Mouse (Mus musculus) liver, postnatal 0 days (tissue): ENCODE data around the gene Pbx3. TPM values are rescaled to one million over a fixed set of nuclear protein-coding genes. Genes with fewer than 3 reads are reported as not detected.

ENCODE experiments used
- ATAC-seq: fragments of 200-750 bp; cut with Nextera tagmentation; 2 replicates; pipeline ENCODE4 v1.8.0; 2017; ENCODE audit warnings: mild to moderate bottlenecking, moderate library complexity
- DNase-seq: peaks from one replicate; pipeline ENCODE4 v3.0.0-alpha.2; 2016
- H3K27ac ChIP-seq: fragments of 300-500 bp; sonication (generic); 2 replicates; pipeline ENCODE4 v1.5.1; 2014; ENCODE audit warnings: antibody characterized with exemption, moderate library complexity, mild to moderate bottlenecking, low read depth
- H3K27me3 ChIP-seq: fragments of 300-500 bp; sonication (generic); 2 replicates; pipeline ENCODE4 v1.6.1; 2014; ENCODE audit warnings: low read length, control low read depth, mixed read lengths; ENCODE audit not compliant: insufficient read depth
- H3K36me3 ChIP-seq: fragments of 300-500 bp; sonication (generic); replicated peaks from 2 replicates; pipeline ENCODE4 v1.6.1; 2014; ENCODE audit warnings: mild to moderate bottlenecking, control low read depth, low read length, moderate library complexity, mixed read lengths; ENCODE audit not compliant: insufficient read depth
- H3K4me1 ChIP-seq: fragments of 300-500 bp; sonication (generic); 2 replicates; pipeline ENCODE4 v1.6.1; 2014; ENCODE audit warnings: antibody characterized with exemption, mild to moderate bottlenecking, control low read depth; ENCODE audit not compliant: insufficient read depth
- H3K4me2 ChIP-seq: fragments of 300-500 bp; sonication (generic); 2 replicates; pipeline ENCODE4 v1.6.1; 2014; ENCODE audit warnings: low read depth, mild to moderate bottlenecking, low read length, moderate library complexity, mixed read lengths
- H3K4me3 ChIP-seq: fragments of 300-500 bp; sonication (generic); 2 replicates; pipeline ENCODE4 v1.5.1; 2014; ENCODE audit warnings: low read depth, low read length
- H3K9ac ChIP-seq: fragments of 300-500 bp; sonication (generic); replicated peaks from 2 replicates; pipeline ENCODE4 v1.6.1; 2014; ENCODE audit warnings: mild to moderate bottlenecking, moderate library complexity
- H3K9me3 ChIP-seq: fragments of 300-500 bp; sonication (generic); 2 replicates; pipeline ENCODE4 v1.6.1; 2016; ENCODE audit warnings: mild to moderate bottlenecking, control low read depth, low read length, mixed read lengths
- CTCF ChIP-seq: sonication (generic); IDR thresholded peaks from 2 replicates; pipeline ENCODE4 v1.5.1; 2016; ENCODE audit warnings: antibody characterized with exemption, low read depth
- EP300 ChIP-seq: IDR thresholded peaks from 2 replicates; pipeline ENCODE4 v1.6.1; 2016; ENCODE audit warnings: antibody characterized with exemption, low read depth, mild to moderate bottlenecking
- WGBS: fragments of 180-500 bp; shearing (Covaris S2); extraction: QIAGEN DNeasy Blood & Tissue Kit; methylation state at CpG from one replicate; pipeline ENCODE4 v1.1.7; 2014; ENCODE audit not compliant: insufficient replicate concordance; 5-methylcytosine and 5-hydroxymethylcytosine counted together
- polyA plus RNA-seq: library from polyadenylated mRNA; unstranded; fragments of >200 nt; fragmentation: Nextera tagmentation; extraction: Ambion mirVana; gene quantifications from 2 replicates; pipeline ENCODE4 v1.2.1, GENCODE M21; 2015

Pbx3 gene
- polyA plus RNA-seq, 1 experiment from 2014 or later = 3.1 TPM

- no peak overlapping the region for H3K27ac ChIP-seq
- TF ChIP-seq CTCF = no peak
- no peak for TF ChIP-seq EP300
- no peak overlapping the region for H3K4me3 ChIP-seq
- H3K4me2 ChIP-seq = no peak overlapping the region
- ATAC-seq = no peak
- DNase-seq = no peak
- no peaks in the 10 kb centered on the region for H3K4me1 ChIP-seq
- H3K36me3 ChIP-seq = no peaks in the 10 kb centered on the region
- no peak overlapping the region for H3K9ac ChIP-seq
- no peaks in the 10 kb centered on the region for H3K27me3 ChIP-seq
- H3K9me3 ChIP-seq = no peaks in the 10 kb centered on the region
Observed at GRCm38 (mm10) chr2:34352006-34352405, 20.9 kb downstream of the Pbx3 start.

- Histone ChIP-seq H3K36me3 (no peaks in the 10 kb centered on the region), H3K4me3 (no peak overlapping the region), H3K9ac (no peak overlapping the region), H3K4me1 (no peaks in the 10 kb centered on the region), H3K27ac (no peak overlapping the region), H3K9me3 (no peaks in the 10 kb centered on the region), H3K4me2 (no peak overlapping the region), H3K27me3 (no peaks in the 10 kb centered on the region)
- TF ChIP-seq CTCF = no peak
- WGBS = 88% methylated on average over 6 of the region's 6 CpGs
- ATAC-seq = no peak
- DNase-seq = no peak
Observed at GRCm38 (mm10) chr2:34347096-34347495, 25.8 kb downstream of the Pbx3 start.

GRCm38 (mm10) chr2:34298664-34299063 lies 74.3 kb downstream of the Pbx3 start:
- no peak for TF ChIP-seq CTCF
- TF ChIP-seq EP300 = no peak
- Histone ChIP-seq H3K27me3 (no peaks in the 10 kb centered on the region), H3K9me3 (no peaks in the 10 kb centered on the region), H3K36me3 (no peaks in the 10 kb centered on the region), H3K4me2 (no peak overlapping the region), H3K27ac (no peak overlapping the region), H3K9ac (no peak overlapping the region), H3K4me1 (no peaks in the 10 kb centered on the region), H3K4me3 (no peak overlapping the region)
- DNase-seq (no peak), ATAC-seq (no peak)
- 67% methylated on average over 1 of the region's 1 CpGs for WGBS

- no peaks in the 10 kb centered on the region for H3K4me1 ChIP-seq
- no peaks in the 10 kb centered on the region for H3K9me3 ChIP-seq
- H3K9ac ChIP-seq = no peak overlapping the region
- ATAC-seq = no peak
- H3K27me3 ChIP-seq = no peaks in the 10 kb centered on the region
- WGBS = 91% methylated on average over 3 of the region's 3 CpGs
- no peak overlapping the region for H3K4me2 ChIP-seq
- H3K36me3 ChIP-seq = no peaks in the 10 kb centered on the region
- TF ChIP-seq CTCF (no peak), EP300 (no peak)
- H3K4me3 ChIP-seq = no peak overlapping the region
- DNase-seq = no peak
- H3K27ac ChIP-seq = no peak overlapping the region
Observed at GRCm38 (mm10) chr2:34298202-34298601, 74.7 kb downstream of the Pbx3 start.

GRCm38 (mm10) chr2:34289726-34290125 lies 83.2 kb downstream of the Pbx3 start:
- Histone ChIP-seq H3K4me2 (no peak overlapping the region), H3K4me3 (no peak overlapping the region), H3K4me1 (no peaks in the 10 kb centered on the region), H3K27me3 (no peaks in the 10 kb centered on the region), H3K9ac (no peak overlapping the region), H3K9me3 (no peaks in the 10 kb centered on the region), H3K36me3 (no peaks in the 10 kb centered on the region), H3K27ac (no peak overlapping the region)
- TF ChIP-seq EP300 (no peak), CTCF (no peak)
- no peak for DNase-seq
- 89% methylated on average over 1 of the region's 1 CpGs for WGBS
- no peak for ATAC-seq

GRCm38 (mm10) chr2:34284239-34284638 lies 88.7 kb downstream of the Pbx3 start:
- 76% methylated on average over 2 of the region's 2 CpGs for WGBS

GRCm38 (mm10) chr2:34280996-34281395 lies 91.9 kb downstream of the Pbx3 start:
- no peak overlapping the region for H3K27ac ChIP-seq
- no peaks in the 10 kb centered on the region for H3K27me3 ChIP-seq
- H3K9me3 ChIP-seq = no peaks in the 10 kb centered on the region
- no peak overlapping the region for H3K4me2 ChIP-seq
- ATAC-seq = no peak
- H3K36me3 ChIP-seq = no peaks in the 10 kb centered on the region
- no peak overlapping the region for H3K9ac ChIP-seq
- 66% methylated on average over 3 of the region's 3 CpGs for WGBS
- H3K4me1 ChIP-seq = no peaks in the 10 kb centered on the region
- DNase-seq = peak; percentile 18
- H3K4me3 ChIP-seq = no peak overlapping the region
- TF ChIP-seq CTCF (no peak), EP300 (no peak)

More at GRCm38 (mm10) chr2:34284239-34284638, 88.7 kb downstream of the Pbx3 start:
- H3K27me3 ChIP-seq = no peaks in the 10 kb centered on the region
- DNase-seq (no peak), ATAC-seq (no peak)
- no peak overlapping the region for H3K9ac ChIP-seq
- H3K4me2 ChIP-seq = no peak overlapping the region
- no peaks in the 10 kb centered on the region for H3K9me3 ChIP-seq
- no peak overlapping the region for H3K27ac ChIP-seq
- no peak overlapping the region for H3K4me3 ChIP-seq
- no peaks in the 10 kb centered on the region for H3K4me1 ChIP-seq
- TF ChIP-seq EP300 (no peak), CTCF (no peak)
- H3K36me3 ChIP-seq = no peaks in the 10 kb centered on the region
